Mouse (Mus musculus): ENCODE results near the gene Gal3st1. TPM values are rescaled to one million over a fixed set of nuclear protein-coding genes. Genes with fewer than 3 reads are reported as not detected.

Gal3st1 gene
- not detected in 2 replicates for polyA plus RNA-seq (2012; ENCODE audit: low replicate concordance)

DNA sequence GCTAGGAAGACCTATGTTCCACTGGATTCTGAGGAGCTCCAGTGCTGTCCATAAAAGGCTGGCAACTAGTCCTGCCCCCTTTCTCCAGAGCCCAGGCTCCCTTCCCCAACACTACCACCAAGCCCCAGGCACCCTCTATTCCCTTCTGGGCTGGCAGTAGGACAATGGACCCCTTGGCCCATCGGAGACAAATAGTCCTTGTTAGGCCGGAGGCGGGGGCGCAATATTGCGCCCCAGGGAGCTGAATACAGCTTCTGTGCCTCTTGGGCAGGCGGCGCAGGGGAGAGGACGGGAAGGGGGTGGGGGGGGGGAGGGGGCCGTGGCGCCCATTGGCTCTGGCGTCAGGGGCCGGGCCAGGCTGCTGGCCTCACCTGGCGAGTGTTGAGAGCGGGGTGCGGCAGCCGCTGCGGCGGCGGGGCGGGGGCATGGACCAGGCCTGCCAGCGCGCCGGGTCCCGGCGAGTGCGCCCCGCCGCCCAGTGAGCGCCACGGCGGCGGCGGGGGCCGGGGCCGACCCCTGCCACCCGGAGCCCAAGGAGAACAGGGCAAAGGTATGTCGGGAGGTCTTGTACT, at the start of gene Gal3st1:
Gal3st1 (plus strand) TSS at position 346 of the 572 bp plus-strand sequence.

DNA sequence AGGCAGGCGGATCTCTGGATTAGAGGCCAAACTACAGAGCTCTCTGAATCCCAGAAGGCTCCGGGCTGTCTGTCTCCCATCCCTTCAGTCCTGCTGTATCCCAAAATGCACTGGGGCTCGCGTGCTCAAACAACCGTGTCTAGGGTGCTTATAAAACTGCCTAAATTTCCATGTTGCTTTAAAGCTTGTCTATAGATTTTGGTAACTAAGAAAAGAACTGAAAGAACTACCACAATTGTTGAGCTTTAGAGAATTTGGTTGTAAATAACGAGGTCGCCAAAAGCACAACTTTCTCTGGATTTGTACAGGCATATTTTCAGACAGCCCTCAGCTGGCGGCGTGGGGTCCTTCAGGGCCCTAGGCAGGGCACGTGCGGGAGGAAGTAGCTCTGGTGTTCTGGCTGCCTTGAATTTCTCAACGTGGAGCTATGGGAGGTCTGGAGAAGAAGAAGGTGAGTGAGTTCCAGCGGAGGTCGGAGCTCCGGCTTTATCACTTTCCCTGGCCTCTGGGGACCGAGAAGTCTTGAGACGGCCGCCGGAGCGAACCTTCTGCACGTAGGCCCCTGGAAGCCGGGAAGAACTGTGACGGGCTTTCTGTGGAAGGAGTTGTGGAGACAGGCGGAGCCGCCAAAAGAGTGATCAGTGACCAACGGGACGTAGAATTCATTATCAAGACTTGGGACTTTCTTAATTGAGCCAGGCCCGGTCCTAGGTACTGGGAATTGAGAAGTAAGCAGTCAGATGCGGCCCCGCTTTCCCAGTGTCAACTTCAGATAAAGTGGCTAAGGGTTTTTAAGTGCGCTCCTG, 19.6 kb upstream of the Gal3st1 start, which contains the start of gene Pes1:
Pes1 (plus strand) TSS at position 366 of the 806 bp plus-strand sequence.

DNA sequence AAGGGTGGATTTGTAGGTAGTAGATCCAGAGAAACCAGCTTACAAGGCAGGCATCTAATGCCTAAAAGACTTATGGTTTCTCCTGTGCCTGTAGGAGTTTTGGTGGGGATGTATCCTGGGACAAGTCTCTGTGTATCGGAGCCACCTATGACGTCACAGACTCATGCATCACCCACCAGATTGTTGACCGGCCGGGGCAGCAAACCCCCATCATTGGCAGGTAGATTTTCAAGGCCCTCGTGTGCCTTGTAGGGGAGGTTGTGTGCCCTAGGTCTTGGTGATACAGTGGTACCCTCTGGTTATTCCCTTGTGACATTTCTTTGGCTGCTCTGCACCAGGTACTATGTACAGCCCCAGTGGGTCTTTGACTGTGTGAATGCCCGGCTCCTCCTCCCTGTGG, 6.8 kb upstream of the Gal3st1 start, which contains the start of gene 4930556J24Rik:
4930556J24Rik (minus strand) TSS at position 101 of the 400 bp plus-strand sequence.

DNA sequence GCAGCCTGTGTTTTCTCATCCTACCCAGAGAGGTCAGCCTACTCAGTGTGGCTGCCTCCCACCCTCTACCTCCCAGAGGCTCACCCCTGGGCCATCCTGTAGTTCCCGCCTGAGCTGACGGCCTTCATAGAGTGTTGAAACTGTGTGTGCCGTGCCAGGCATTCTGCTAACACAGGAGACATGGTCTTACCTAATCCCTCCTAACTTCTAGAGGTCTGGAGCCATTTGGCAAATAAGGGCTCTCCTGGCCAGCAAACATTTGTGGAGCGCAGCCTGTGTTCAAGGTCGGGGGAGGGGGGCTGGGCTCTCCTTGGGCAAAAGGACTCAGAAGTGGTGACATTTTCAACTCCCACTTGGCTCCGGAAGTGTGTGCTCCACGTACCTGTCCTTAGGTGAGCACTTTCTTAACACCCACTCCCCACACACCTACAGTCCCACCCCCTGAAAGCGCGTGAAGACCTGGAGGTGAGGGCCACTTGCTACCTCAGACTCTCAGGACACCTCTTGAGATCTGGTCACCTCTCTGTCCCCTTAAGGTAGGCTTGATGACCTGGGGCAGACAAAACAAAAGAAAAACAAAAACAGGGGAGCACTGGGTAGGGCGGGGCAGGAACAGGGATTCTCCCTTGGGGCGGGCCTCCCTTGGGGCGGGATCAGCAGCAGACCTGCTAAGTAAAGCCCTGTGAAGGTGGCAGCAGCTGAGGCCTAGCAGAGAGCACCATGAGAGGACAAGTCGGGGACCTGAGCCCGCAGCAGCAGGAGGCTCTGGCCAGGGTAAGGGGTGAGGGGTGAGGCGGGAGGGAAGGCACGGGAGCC, 47.9 kb downstream of the Gal3st1 start, which contains the start of gene Sec14l4:
Sec14l4 (plus strand) TSS at position 337 of the 816 bp plus-strand sequence.

Other genes with a start within 250 kb of the Gal3st1 start
- 0.08 TPM in 1 of 2 replicates, not detected in the other for gene Osbp2, start 119.7 kb upstream of the Gal3st1 start, polyA plus RNA-seq (2012; ENCODE audit: low replicate concordance)
- not detected in 2 replicates for gene 4921536K21Rik, start 88.5 kb upstream of the Gal3st1 start, polyA plus RNA-seq (2012; ENCODE audit: low replicate concordance)
- 0.11 TPM in 1 of 2 replicates, not detected in the other for gene Dusp18, start 88.4 kb upstream of the Gal3st1 start, polyA plus RNA-seq (2012; ENCODE audit: low replicate concordance)
- gene Slc35e4, start 69.0 kb upstream of the Gal3st1 start, polyA plus RNA-seq (2012; ENCODE audit: low replicate concordance) = 2.2 and 2.3 TPM in 2 replicates
- 1.8 and 8.2 TPM in 2 replicates for gene Tcn2, start 51.5 kb upstream of the Gal3st1 start, polyA plus RNA-seq (2012; ENCODE audit: low replicate concordance)
- gene Pes1, start 19.7 kb upstream of the Gal3st1 start, polyA plus RNA-seq (2012; ENCODE audit: low replicate concordance) = 10.9 and 45.9 TPM in 2 replicates
- not detected in 2 replicates for gene 4930556J24Rik, start 6.9 kb upstream of the Gal3st1 start, polyA plus RNA-seq (2012; ENCODE audit: low replicate concordance)
- gene Sec14l4, start 47.8 kb downstream of the Gal3st1 start, polyA plus RNA-seq (2012; ENCODE audit: low replicate concordance) = not detected in 2 replicates
- not detected in 2 replicates for gene Sec14l3, start 81.2 kb downstream of the Gal3st1 start, polyA plus RNA-seq (2012; ENCODE audit: low replicate concordance)
- 14.6 and 26.5 TPM in 2 replicates for gene Mtfp1, start 111.8 kb downstream of the Gal3st1 start, polyA plus RNA-seq (2012; ENCODE audit: low replicate concordance)
- 9.2 and 18.3 TPM in 2 replicates for gene Sec14l2, start 139.8 kb downstream of the Gal3st1 start, polyA plus RNA-seq (2012; ENCODE audit: low replicate concordance)
- 11.0 and 14.2 TPM in 2 replicates for gene Rnf215, start 151.6 kb downstream of the Gal3st1 start, polyA plus RNA-seq (2012; ENCODE audit: low replicate concordance)
- gene Ccdc157, start 176.7 kb downstream of the Gal3st1 start, polyA plus RNA-seq (2012; ENCODE audit: low replicate concordance) = 2.2 and 2.6 TPM in 2 replicates
- 41.2 and 118 TPM in 2 replicates for gene Sf3a1, start 176.7 kb downstream of the Gal3st1 start, polyA plus RNA-seq (2012; ENCODE audit: low replicate concordance)
- 20.7 and 21.4 TPM in 2 replicates for gene Tbc1d10a, start 203.2 kb downstream of the Gal3st1 start, polyA plus RNA-seq (2012; ENCODE audit: low replicate concordance)
- gene Castor1, start 234.6 kb downstream of the Gal3st1 start, polyA plus RNA-seq (2012; ENCODE audit: low replicate concordance) = 0.73 and 2.3 TPM in 2 replicates